Mouse (Mus musculus) heart, adult 11 months (tissue): Measurements from ENCODE around the gene Srcin1.

ENCODE experiments used
- DNase-seq: peaks from one replicate; pipeline ENCODE4 v3.0.0; 2022

The Srcin1 gene

GRCm38 (mm10) chr11:97548757-97549156 is 27.2 kb downstream of the Srcin1 start:
- DNase-seq, result no peak

GRCm38 (mm10) chr11:97547957-97548706 is 27.9 kb downstream of the Srcin1 start:
- no peak for DNase-seq

- peak; percentile 90 for DNase-seq
These were observed 29.1 kb downstream of the Srcin1 start for GRCm38 (mm10) chr11:97546804-97547411.

GRCm38 (mm10) chr11:97545808-97546560 is 30.0 kb downstream of the Srcin1 start:
- DNase-seq, result peak; percentile 83

GRCm38 (mm10) chr11:97543883-97544282 is 32.1 kb downstream of the Srcin1 start:
- DNase-seq, result no peak

- peak; percentile 94 for DNase-seq
These were observed 32.7 kb downstream of the Srcin1 start for GRCm38 (mm10) chr11:97543181-97543733.

GRCm38 (mm10) chr11:97542171-97543150 is 33.5 kb downstream of the Srcin1 start:
- no peak for DNase-seq

- DNase-seq, result no peak
These were observed 35.4 kb downstream of the Srcin1 start for GRCm38 (mm10) chr11:97540604-97541003.

- no peak for DNase-seq
These were observed 35.9 kb downstream of the Srcin1 start for GRCm38 (mm10) chr11:97540136-97540535.

GRCm38 (mm10) chr11:97539622-97540021 is 36.4 kb downstream of the Srcin1 start:
- peak; percentile 85 for DNase-seq

- DNase-seq, result no peak
These were observed 38.4 kb downstream of the Srcin1 start for GRCm38 (mm10) chr11:97537580-97538089.

- DNase-seq, result peak; percentile 85
These were observed 39.0 kb downstream of the Srcin1 start for GRCm38 (mm10) chr11:97536835-97537579.

- peak; percentile 84 for DNase-seq
These were observed 39.8 kb downstream of the Srcin1 start for GRCm38 (mm10) chr11:97536083-97536747.

- DNase-seq, result no peak
These were observed 40.3 kb downstream of the Srcin1 start for GRCm38 (mm10) chr11:97535660-97536059.

GRCm38 (mm10) chr11:97535308-97535630 is 40.7 kb downstream of the Srcin1 start:
- DNase-seq, result no peak

- peak; percentile 84 for DNase-seq
These were observed 41.3 kb downstream of the Srcin1 start for GRCm38 (mm10) chr11:97534442-97535307.

GRCm38 (mm10) chr11:97533653-97534052 is 42.3 kb downstream of the Srcin1 start:
- no peak for DNase-seq

- no peak for DNase-seq
These were observed 42.9 kb downstream of the Srcin1 start for GRCm38 (mm10) chr11:97532950-97533582.

- DNase-seq, result peak; percentile 85
These were observed 43.6 kb downstream of the Srcin1 start for GRCm38 (mm10) chr11:97532354-97532753.
